Mouse (Mus musculus): ENCODE results near the gene Nploc4. TPM values are rescaled to one million over a fixed set of nuclear protein-coding genes. Genes with fewer than 3 reads are reported as not detected.

Nploc4 gene
- polyA plus RNA-seq, 1 experiment from 2014 or later = 44.7 TPM

DNA sequence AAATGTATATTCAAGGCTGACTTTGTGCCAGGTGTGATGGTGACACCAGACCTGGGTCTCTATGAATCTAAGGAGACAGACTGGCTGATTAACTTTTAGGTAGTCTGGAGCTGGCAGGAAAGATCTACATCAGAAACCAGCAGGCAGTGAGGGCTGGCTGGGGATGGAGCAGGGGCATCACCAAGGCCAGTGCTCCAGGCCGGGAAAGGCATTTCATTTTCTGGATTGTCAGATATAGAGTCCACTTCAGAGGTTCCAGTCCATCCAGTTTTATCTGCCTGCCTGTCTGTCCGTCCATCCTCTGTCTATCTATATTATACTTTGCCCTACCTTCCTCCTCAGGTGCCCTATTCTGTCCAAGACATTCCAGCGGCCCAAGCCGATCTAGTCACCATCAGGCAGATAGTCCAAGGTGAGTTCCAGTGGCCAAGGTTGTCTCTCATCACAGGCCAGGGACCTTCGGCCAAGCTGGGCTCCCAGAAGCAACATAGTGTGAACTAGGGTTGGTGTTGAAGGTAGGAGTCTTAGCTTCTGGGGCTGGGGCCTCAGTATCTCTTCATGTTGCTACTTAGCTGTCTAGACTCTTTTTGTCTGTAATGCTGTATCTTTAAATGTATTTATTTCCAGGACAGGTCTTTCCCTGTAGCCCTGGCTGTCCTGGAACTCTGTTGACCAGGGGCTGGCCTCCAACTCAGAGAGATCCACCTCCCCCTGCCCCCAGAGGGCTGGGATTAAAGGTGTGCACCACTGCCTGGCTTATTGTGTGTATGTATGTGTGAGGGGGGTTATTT is 93.8 kb downstream of the Nploc4 start:
- Histone ChIP-seq H3K27me3 (ENCODE audit: control insufficient read depth, insufficient read depth, low read length) (no peaks in the 10 kb centered on the region), H3K4me1 (ENCODE audit: control insufficient read depth, insufficient read depth, low read length) (peaks cover 10% of the 10 kb centered on the region; the same call in 1 of the 2 replicates), H3K27ac (ENCODE audit: low read depth, low read length) (peak overlapping the region; percentile 30; the same call in 1 of the 2 replicates), H3K9ac (ENCODE audit: low read length) (no peak overlapping the region), H3K9me3 (ENCODE audit: control insufficient read depth, low read length) (no peaks in the 10 kb centered on the region; the same call in 1 of the 2 replicates), H3K4me3 (ENCODE audit: low read depth, low read length) (no peak overlapping the region), H3K36me3 (ENCODE audit: control insufficient read depth, insufficient read depth, low read length) (peaks cover 8% of the 10 kb centered on the region), H3K4me2 (no peak overlapping the region)
- 80% methylated on average over 5 of the region's 5 CpGs for WGBS
- no peak for ATAC-seq (ENCODE audit: low FRiP score)
- peak; percentile 92 for DNase-seq (ENCODE audit: low spot score, missing footprints)

DNA sequence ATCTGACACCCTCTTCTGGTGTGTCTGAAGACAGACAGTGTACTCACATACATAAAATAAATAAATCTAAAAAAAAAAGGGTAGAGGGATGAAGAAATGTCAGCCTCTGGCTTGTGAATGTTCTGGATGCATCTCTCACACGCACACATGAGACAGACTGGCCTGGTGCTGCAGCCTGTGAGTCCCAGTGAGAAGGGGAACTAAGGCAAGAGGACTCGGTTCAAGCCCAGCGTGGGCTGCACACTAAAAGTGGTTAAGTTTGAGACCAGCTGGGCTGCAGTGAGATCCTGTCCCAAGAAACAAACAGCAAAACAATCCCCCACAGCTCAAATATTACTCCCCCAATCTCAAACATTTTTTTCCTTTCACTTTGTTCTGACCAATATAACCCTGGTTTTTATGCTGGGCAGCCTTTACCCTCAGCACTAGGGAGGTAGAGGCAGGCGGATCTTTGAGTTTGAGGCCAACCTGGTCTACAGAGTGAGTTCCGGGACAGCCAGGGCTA is 94.8 kb downstream of the Nploc4 start:
- Histone ChIP-seq H3K9ac (ENCODE audit: low read length) (no peak overlapping the region), H3K36me3 (ENCODE audit: control insufficient read depth, insufficient read depth, low read length) (peaks cover 8% of the 10 kb centered on the region), H3K4me3 (ENCODE audit: low read depth, low read length) (no peak overlapping the region), H3K9me3 (ENCODE audit: control insufficient read depth, low read length) (no peaks in the 10 kb centered on the region; the same call in 1 of the 2 replicates), H3K4me1 (ENCODE audit: control insufficient read depth, insufficient read depth, low read length) (peaks cover 10% of the 10 kb centered on the region; the same call in 1 of the 2 replicates), H3K27me3 (ENCODE audit: control insufficient read depth, insufficient read depth, low read length) (no peaks in the 10 kb centered on the region), H3K4me2 (no peak overlapping the region), H3K27ac (ENCODE audit: low read depth, low read length) (no peak overlapping the region)
- DNase-seq (ENCODE audit: low spot score, missing footprints) (peak; percentile 88), ATAC-seq (ENCODE audit: low FRiP score) (no peak)
- 94% methylated on average over 5 of the region's 5 CpGs for WGBS

DNA sequence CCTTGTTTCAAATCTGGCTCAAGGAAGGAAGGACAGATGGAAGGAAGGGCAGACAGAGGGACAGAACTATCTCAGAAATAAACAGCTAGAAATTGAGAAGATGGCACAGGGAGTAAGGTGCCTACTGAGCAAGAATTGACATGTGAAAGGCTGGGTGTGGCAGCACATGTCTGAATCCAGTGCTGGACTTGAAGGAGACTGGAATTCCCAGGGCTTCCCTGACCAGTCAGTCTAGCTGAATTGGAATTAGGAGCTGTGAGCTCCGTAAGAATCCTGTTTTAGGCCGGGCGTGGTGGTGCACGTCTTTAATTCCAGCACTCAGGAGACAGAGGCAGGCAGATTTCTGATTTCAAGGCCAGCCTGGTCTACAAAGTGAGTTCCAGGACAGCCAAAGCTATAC is 95.8 kb downstream of the Nploc4 start:
- ATAC-seq (ENCODE audit: low FRiP score) = no peak
- DNase-seq (ENCODE audit: low spot score, missing footprints) = peak; percentile 83
- Histone ChIP-seq H3K27ac (ENCODE audit: low read depth, low read length) (no peak overlapping the region), H3K4me1 (ENCODE audit: control insufficient read depth, insufficient read depth, low read length) (peaks cover 9% of the 10 kb centered on the region; the same call in 1 of the 2 replicates), H3K9ac (ENCODE audit: low read length) (no peak overlapping the region), H3K27me3 (ENCODE audit: control insufficient read depth, insufficient read depth, low read length) (no peaks in the 10 kb centered on the region), H3K36me3 (ENCODE audit: control insufficient read depth, insufficient read depth, low read length) (peaks cover 5% of the 10 kb centered on the region), H3K4me3 (ENCODE audit: low read depth, low read length) (no peak overlapping the region), H3K9me3 (ENCODE audit: control insufficient read depth, low read length) (no peaks in the 10 kb centered on the region; the same call in 1 of the 2 replicates), H3K4me2 (no peak overlapping the region)
- WGBS = 93% methylated on average over 4 of the region's 4 CpGs

DNA sequence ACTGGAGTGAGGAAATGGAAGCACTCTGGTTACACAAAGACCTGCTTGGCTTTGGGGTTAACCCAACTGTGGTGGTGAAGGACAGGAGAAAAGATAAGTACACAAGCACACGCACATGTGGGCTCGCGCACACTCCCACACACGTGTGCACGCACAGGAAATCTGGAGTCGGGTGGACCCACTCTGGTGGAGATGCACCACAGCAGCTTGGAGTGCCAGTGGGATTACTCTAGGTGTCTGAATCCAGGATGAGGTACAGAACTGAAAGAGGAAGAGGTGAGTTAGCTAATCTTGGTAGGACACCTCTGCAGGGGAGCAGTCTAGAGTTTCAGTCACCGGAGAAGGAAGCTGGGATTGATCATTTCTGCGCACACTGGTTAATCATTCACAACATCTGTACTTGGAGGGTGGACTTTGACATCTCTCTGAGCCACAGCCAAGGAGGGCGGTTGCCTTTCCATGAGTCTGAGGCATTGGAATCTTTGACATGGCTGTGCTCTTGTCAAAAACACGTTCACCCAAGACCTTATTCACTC is 97.5 kb downstream of the Nploc4 start:
- Histone ChIP-seq H3K9me3 (ENCODE audit: control insufficient read depth, low read length) (no peaks in the 10 kb centered on the region; the same call in 1 of the 2 replicates), H3K36me3 (ENCODE audit: control insufficient read depth, insufficient read depth, low read length) (peaks cover under 1% of the 10 kb centered on the region; the same call in 1 of the 2 replicates), H3K4me1 (ENCODE audit: control insufficient read depth, insufficient read depth, low read length) (peaks cover under 1% of the 10 kb centered on the region; the same call in 1 of the 2 replicates), H3K9ac (ENCODE audit: low read length) (no peak overlapping the region), H3K27ac (ENCODE audit: low read depth, low read length) (no peak overlapping the region), H3K4me2 (no peak overlapping the region), H3K27me3 (ENCODE audit: control insufficient read depth, insufficient read depth, low read length) (no peaks in the 10 kb centered on the region), H3K4me3 (ENCODE audit: low read depth, low read length) (no peak overlapping the region)
- WGBS = 89% methylated on average over 10 of the region's 10 CpGs
- ATAC-seq (ENCODE audit: low FRiP score) (no peak), DNase-seq (ENCODE audit: low spot score, missing footprints) (peak; percentile 80)

DNA sequence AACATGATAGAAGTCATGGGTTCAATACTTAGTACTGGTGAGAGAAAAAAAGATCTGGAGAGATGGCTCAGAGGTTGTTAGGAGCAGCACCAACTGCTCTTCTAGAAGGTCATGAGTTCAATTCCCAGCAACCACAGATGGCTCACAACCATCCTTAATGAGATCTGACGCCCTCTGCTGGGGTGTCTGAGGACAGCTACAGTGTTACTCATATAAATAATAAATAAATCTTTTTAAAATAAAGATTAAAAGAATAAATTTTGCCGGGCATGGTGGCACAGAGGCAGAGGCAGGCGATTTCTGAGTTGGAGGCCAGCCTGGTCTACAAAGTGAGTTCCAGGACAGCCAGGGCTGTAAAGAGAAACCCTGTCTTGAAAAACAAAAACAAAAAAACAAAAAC is 98.7 kb downstream of the Nploc4 start:
- Histone ChIP-seq H3K27ac (ENCODE audit: low read depth, low read length) (no peak overlapping the region), H3K9ac (ENCODE audit: low read length) (no peak overlapping the region), H3K4me2 (no peak overlapping the region), H3K4me1 (ENCODE audit: control insufficient read depth, insufficient read depth, low read length) (no peaks in the 10 kb centered on the region), H3K4me3 (ENCODE audit: low read depth, low read length) (no peak overlapping the region), H3K36me3 (ENCODE audit: control insufficient read depth, insufficient read depth, low read length) (no peaks in the 10 kb centered on the region), H3K27me3 (ENCODE audit: control insufficient read depth, insufficient read depth, low read length) (no peaks in the 10 kb centered on the region), H3K9me3 (ENCODE audit: control insufficient read depth, low read length) (no peaks in the 10 kb centered on the region; the same call in 1 of the 2 replicates)
- whole genome bisulfite sequencing = 75% methylated on average over 3 of the region's 3 CpGs
- DNase-seq (ENCODE audit: low spot score, missing footprints) = no peak
- no peak for ATAC-seq (ENCODE audit: low FRiP score)

DNA sequence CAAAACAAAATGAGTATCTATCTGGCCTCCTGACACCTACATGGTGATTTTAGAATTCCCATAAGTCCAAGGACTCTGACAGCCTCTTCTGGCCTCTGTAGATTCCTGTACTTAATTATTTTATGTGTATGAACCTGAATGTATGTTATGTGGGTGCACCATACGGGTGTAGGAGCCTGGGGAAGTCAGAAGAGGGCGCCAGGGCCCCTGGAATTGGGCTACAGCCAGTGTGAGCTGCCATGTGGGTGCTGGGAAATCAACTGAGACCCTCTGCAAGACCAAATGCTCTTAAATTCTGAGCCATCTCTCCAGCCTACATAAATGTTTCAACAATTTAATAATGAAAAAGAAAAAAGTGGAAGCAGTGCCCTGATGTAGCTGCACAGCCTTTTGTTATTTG is 100.1 kb downstream of the Nploc4 start:
- no peaks in the 10 kb centered on the region; the same call in 1 of the 2 replicates for H3K9me3 ChIP-seq (ENCODE audit: control insufficient read depth, low read length)
- WGBS = 46% methylated on average over 2 of the region's 2 CpGs
- no peak overlapping the region for H3K9ac ChIP-seq (ENCODE audit: low read length)
- H3K36me3 ChIP-seq (ENCODE audit: control insufficient read depth, insufficient read depth, low read length) = no peaks in the 10 kb centered on the region
- no peaks in the 10 kb centered on the region for H3K4me1 ChIP-seq (ENCODE audit: control insufficient read depth, insufficient read depth, low read length)
- no peaks in the 10 kb centered on the region for H3K27me3 ChIP-seq (ENCODE audit: control insufficient read depth, insufficient read depth, low read length)
- ATAC-seq (ENCODE audit: low FRiP score) (no peak), DNase-seq (ENCODE audit: low spot score, missing footprints) (no peak)
- no peak overlapping the region for H3K4me2 ChIP-seq
- no peak overlapping the region for H3K4me3 ChIP-seq (ENCODE audit: low read depth, low read length)
- no peak overlapping the region for H3K27ac ChIP-seq (ENCODE audit: low read depth, low read length)

DNA sequence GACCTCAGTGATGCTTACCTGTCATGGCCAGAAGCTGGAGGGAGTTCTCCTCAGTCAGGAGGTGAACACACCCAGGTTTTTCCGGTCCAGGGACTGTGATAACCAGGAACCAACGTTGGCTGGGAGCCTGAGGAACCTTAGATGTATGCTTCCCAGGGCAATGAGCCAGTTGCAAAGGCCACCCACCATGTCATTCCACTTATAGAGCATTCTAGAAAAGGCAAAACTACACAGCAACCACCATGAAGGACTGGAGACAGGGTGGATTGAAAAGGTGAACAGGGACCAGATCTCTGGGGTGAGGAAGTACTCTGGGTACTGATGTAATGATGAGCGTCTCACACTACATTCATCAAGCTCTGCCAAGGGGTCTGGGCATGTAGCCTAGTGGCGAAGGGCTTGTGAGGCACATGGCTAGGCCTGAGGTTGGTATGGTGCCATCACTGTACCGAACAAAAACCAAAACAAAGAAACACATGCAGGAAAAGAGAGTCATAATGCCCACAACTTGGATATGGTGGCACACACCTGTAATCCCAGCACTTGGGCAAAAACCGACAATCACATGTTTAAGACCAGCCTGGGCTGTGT is 102.0 kb downstream of the Nploc4 start:
- Histone ChIP-seq H3K4me2 (no peak overlapping the region), H3K27ac (ENCODE audit: low read depth, low read length) (no peak overlapping the region), H3K4me1 (ENCODE audit: control insufficient read depth, insufficient read depth, low read length) (no peaks in the 10 kb centered on the region), H3K9me3 (ENCODE audit: control insufficient read depth, low read length) (no peaks in the 10 kb centered on the region), H3K9ac (ENCODE audit: low read length) (no peak overlapping the region), H3K27me3 (ENCODE audit: control insufficient read depth, insufficient read depth, low read length) (no peaks in the 10 kb centered on the region), H3K4me3 (ENCODE audit: low read depth, low read length) (no peak overlapping the region), H3K36me3 (ENCODE audit: control insufficient read depth, insufficient read depth, low read length) (no peaks in the 10 kb centered on the region)
- ATAC-seq (ENCODE audit: low FRiP score) (no peak), DNase-seq (ENCODE audit: low spot score, missing footprints) (no peak)
- WGBS = 84% methylated on average over 6 of the region's 6 CpGs

Measured in midbrain, embryonic 11.5 days (tissue).